Mouse (Mus musculus) hindbrain, postnatal 0 days (tissue): ENCODE results near the gene Ergic1. TPM values are rescaled to one million over a fixed set of nuclear protein-coding genes. Genes with fewer than 3 reads are reported as not detected.

ENCODE experiments used
- ATAC-seq: fragments of 200-750 bp; cut with Nextera tagmentation; 2 replicates; pipeline ENCODE4 v1.8.0; 2017; ENCODE audit warnings: mild to moderate bottlenecking, moderate TSS enrichment, moderate library complexity
- DNase-seq: peaks from one replicate; pipeline ENCODE4 v3.0.0-alpha.2; 2015; ENCODE audit warnings: low spot score
- H3K27ac ChIP-seq: fragments of 300-500 bp; sonication (generic); 2 replicates; pipeline ENCODE4 v1.5.1; 2014; ENCODE audit warnings: mild to moderate bottlenecking
- H3K27me3 ChIP-seq: fragments of 300-500 bp; sonication (generic); 2 replicates; pipeline ENCODE4 v1.6.1; 2014; ENCODE audit warnings: low read length, mixed read lengths; ENCODE audit not compliant: insufficient read depth
- H3K36me3 ChIP-seq: fragments of 300-500 bp; sonication (generic); 2 replicates; pipeline ENCODE4 v1.6.1; 2014; ENCODE audit warnings: low read length, mixed read lengths; ENCODE audit not compliant: insufficient read depth
- H3K4me1 ChIP-seq: fragments of 300-500 bp; sonication (generic); 2 replicates; pipeline ENCODE4 v1.6.1; 2014; ENCODE audit warnings: antibody characterized with exemption, low read length, mixed read lengths; ENCODE audit not compliant: insufficient read depth
- H3K4me2 ChIP-seq: fragments of 300-500 bp; sonication (generic); 2 replicates; pipeline ENCODE4 v1.6.1; 2014; ENCODE audit warnings: low read depth, mild to moderate bottlenecking, low read length, moderate library complexity, mixed read lengths
- H3K4me3 ChIP-seq: fragments of 300-500 bp; sonication (generic); 2 replicates; pipeline ENCODE4 v1.5.1; 2014; ENCODE audit warnings: low read length
- H3K9ac ChIP-seq: fragments of 300-500 bp; sonication (generic); replicated peaks from 2 replicates; pipeline ENCODE4 v1.6.1; 2014; ENCODE audit warnings: mild to moderate bottlenecking, low read length, moderate library complexity, mixed read lengths
- H3K9me3 ChIP-seq: fragments of 300-500 bp; sonication (generic); 2 replicates; pipeline ENCODE4 v1.6.1; 2016; ENCODE audit warnings: low read length, mixed read lengths
- CTCF ChIP-seq: IDR thresholded peaks from 2 replicates; pipeline ENCODE4 v1.5.1; 2016; ENCODE audit warnings: antibody characterized with exemption, control low read depth, low read depth
- WGBS: fragments of 180-500 bp; shearing (Covaris S2); extraction: QIAGEN DNeasy Blood & Tissue Kit; methylation state at CpG from one replicate; pipeline ENCODE4 v1.1.7; 2014; 5-methylcytosine and 5-hydroxymethylcytosine counted together
- polyA plus RNA-seq: library from polyadenylated mRNA; unstranded; fragments of >200 nt; fragmentation: Nextera tagmentation; extraction: Ambion mirVana; gene quantifications from 2 replicates; pipeline ENCODE4 v1.2.1, GENCODE M21; 2015
- total RNA-seq: library from RNA; depleted of rRNA; stranded (reverse); fragments of >200 nt; gene quantifications from 2 replicates; pipeline ENCODE4 v1.2.3, GENCODE M21; 2014; rRNA removed

Gene Ergic1
- total RNA-seq (235 and 250 TPM in 2 replicates), polyA plus RNA-seq (81.2 and 93.5 TPM in 2 replicates)

- ATAC-seq (peak; percentile 98), DNase-seq (peak; percentile 95)
- 0% methylated on average over 36 of the region's 36 CpGs for WGBS
- Histone ChIP-seq H3K36me3 (no peaks in the 10 kb centered on the region), H3K4me2 (peak within 1 kb of the TSS; percentile 96), H3K4me1 (peaks cover 20% of the 10 kb centered on the region), H3K4me3 (peak within 1 kb of the TSS; percentile 71), H3K27me3 (no peaks in the 10 kb centered on the region), H3K9ac (peak within 1 kb of the TSS; percentile 86), H3K27ac (peak within 1 kb of the TSS; percentile 86), H3K9me3 (no peaks in the 10 kb centered on the region)
- TF ChIP-seq CTCF = no peak
Measured at GRCm38 (mm10) chr17:26561290-26561640, at the start of gene Ergic1. Gene Ergic1 (plus strand): TSS chr17:26561489.

GRCm38 (mm10) chr17:26511816-26512774 lies 49.2 kb upstream of the Ergic1 start:
- Histone ChIP-seq H3K9me3 (no peaks in the 10 kb centered on the region), H3K27me3 (no peaks in the 10 kb centered on the region), H3K36me3 (no peaks in the 10 kb centered on the region), H3K4me3 (no peak overlapping the region), H3K4me1 (no peaks in the 10 kb centered on the region), H3K9ac (no peak overlapping the region), H3K4me2 (no peak overlapping the region), H3K27ac (no peak overlapping the region)
- DNase-seq (no peak), ATAC-seq (no peak)
- WGBS = 63% methylated on average over 7 of the region's 7 CpGs
- TF ChIP-seq CTCF = no peak

- Histone ChIP-seq H3K4me3 (no peak overlapping the region), H3K4me2 (no peak overlapping the region), H3K36me3 (no peaks in the 10 kb centered on the region), H3K4me1 (no peaks in the 10 kb centered on the region), H3K9ac (no peak overlapping the region), H3K9me3 (no peaks in the 10 kb centered on the region), H3K27ac (no peak overlapping the region), H3K27me3 (no peaks in the 10 kb centered on the region)
- ATAC-seq = no peak
- TF ChIP-seq CTCF = no peak
- no peak for DNase-seq
- WGBS = 55% methylated on average over 7 of the region's 7 CpGs
Measured at GRCm38 (mm10) chr17:26512961-26513360, 48.3 kb upstream of the Ergic1 start.

- Histone ChIP-seq H3K36me3 (no peaks in the 10 kb centered on the region), H3K27me3 (no peaks in the 10 kb centered on the region), H3K4me1 (no peaks in the 10 kb centered on the region), H3K4me3 (no peak overlapping the region), H3K9me3 (no peaks in the 10 kb centered on the region), H3K4me2 (no peak overlapping the region), H3K9ac (no peak overlapping the region), H3K27ac (no peak overlapping the region)
- ATAC-seq (no peak), DNase-seq (no peak)
- no peak for TF ChIP-seq CTCF
- 80% methylated on average over 6 of the region's 6 CpGs for WGBS
Measured at GRCm38 (mm10) chr17:26513459-26514290, 47.6 kb upstream of the Ergic1 start.

GRCm38 (mm10) chr17:26514581-26515030 lies 46.7 kb upstream of the Ergic1 start:
- Histone ChIP-seq H3K9ac (no peak overlapping the region), H3K27ac (no peak overlapping the region), H3K4me2 (no peak overlapping the region), H3K4me1 (no peaks in the 10 kb centered on the region), H3K4me3 (no peak overlapping the region), H3K27me3 (no peaks in the 10 kb centered on the region), H3K36me3 (no peaks in the 10 kb centered on the region), H3K9me3 (no peaks in the 10 kb centered on the region)
- DNase-seq = no peak
- no peak for TF ChIP-seq CTCF
- ATAC-seq = no peak
- WGBS = 88% methylated on average over 3 of the region's 3 CpGs

GRCm38 (mm10) chr17:26515675-26516074 lies 45.6 kb upstream of the Ergic1 start:
- H3K4me1 ChIP-seq = no peaks in the 10 kb centered on the region
- H3K9me3 ChIP-seq = no peaks in the 10 kb centered on the region
- H3K27ac ChIP-seq = no peak overlapping the region
- TF ChIP-seq CTCF = no peak
- DNase-seq (no peak), ATAC-seq (no peak)
- H3K36me3 ChIP-seq = no peaks in the 10 kb centered on the region
- H3K4me2 ChIP-seq = no peak overlapping the region
- no peak overlapping the region for H3K4me3 ChIP-seq
- no peaks in the 10 kb centered on the region for H3K27me3 ChIP-seq
- WGBS = 91% methylated on average over 4 of the region's 4 CpGs
- H3K9ac ChIP-seq = no peak overlapping the region
